Mouse (Mus musculus): Measurements from ENCODE around the gene Zfp933. TPM values are rescaled to one million over a fixed set of nuclear protein-coding genes. Genes with fewer than 3 reads are reported as not detected.
A peak's percentile ranks its signal among the peaks of the same experiment; 100 is the strongest.

Zfp933 gene
- polyA plus RNA-seq (2015; fragmentation: Nextera tagmentation; extraction: Ambion mirVana): 3.1 and 4.4 TPM in 2 replicates

DNA sequence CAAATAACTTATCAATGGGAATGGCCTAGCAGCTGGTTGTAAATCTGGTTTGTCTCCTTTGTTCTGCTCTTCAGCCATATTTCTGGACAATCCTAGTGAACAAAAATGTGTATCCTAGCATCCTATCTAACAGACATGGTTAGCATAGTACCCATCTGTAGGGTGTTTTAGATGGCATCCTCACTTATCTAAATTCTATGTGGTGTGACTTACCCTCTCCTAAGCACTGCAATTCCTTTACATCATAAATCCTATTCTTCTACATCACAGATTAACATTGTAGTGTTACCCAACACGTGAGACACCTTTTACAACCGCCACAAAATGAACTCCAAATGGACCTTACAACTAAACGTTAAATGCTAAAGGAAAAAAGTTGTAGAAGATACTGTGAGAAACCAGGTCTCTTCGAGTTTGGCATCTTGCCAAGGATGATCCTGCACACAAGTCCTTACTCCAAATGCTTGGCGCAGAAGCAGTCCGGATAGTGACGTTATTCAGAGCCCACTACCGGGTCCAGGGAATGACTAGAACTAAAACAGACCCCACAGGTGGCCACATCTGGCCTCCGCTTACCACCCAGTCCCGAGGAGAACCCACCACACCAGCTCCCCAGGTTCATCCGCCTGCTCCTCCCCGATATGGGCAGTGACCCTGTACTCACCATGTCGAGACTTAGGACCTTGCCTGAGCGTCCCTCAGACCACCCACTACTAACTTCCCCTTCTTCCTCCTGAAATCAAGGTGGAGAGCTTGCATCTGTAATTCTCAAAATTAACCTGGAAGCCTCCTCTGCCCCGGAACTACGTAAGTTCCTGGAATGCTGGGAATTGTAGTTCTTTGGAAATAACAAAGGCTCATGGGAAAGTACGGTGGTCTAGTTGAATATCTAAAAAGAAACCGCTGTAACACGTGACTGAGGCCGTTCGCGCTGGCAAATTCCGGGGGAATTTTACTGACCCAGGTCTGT is at the start of gene Zfp933:
TSS of gene Zfp933 (minus strand) at position 753 of the 970 bp plus-strand sequence.
- Histone ChIP-seq H3K4me3 (ENCODE audit: low read depth, low read length) (peak within 1 kb of the TSS; percentile 94), H3K9me3 (ENCODE audit: control insufficient read depth, low read length) (no peaks in the 10 kb centered on the region), H3K27ac (replicated peaks) (no peak within 1 kb of the TSS; the same call in 1 of the 2 replicates), H3K36me3 (ENCODE audit: control insufficient read depth, insufficient read depth, low read length) (0 out of 2 replicates have a peak, but pooled peaks cover 3% of the 10 kb centered on the region), H3K27me3 (ENCODE audit: control insufficient read depth, insufficient read depth, low read length) (no peaks in the 10 kb centered on the region), H3K4me1 (replicated peaks; ENCODE audit: control insufficient read depth, insufficient read depth) (no peaks in the 10 kb centered on the region), H3K9ac (ENCODE audit: low read length) (peak within 1 kb of the TSS; percentile 72), H3K4me2 (replicated peaks; ENCODE audit: low read depth) (peak within 1 kb of the TSS; percentile 57)
- WGBS: 1% methylated on average over 23 of the region's 23 CpGs
- peak; percentile 89 for ATAC-seq (ENCODE audit: low FRiP score, low TSS enrichment)
- TF ChIP-seq CTCF (IDR thresholded peaks at IDR 0.05; ENCODE audit: low read depth) (no peak), EP300 (optimal IDR thresholded peaks at IDR 0.05) (no peak)
- peak; percentile 48 for DNase-seq (ENCODE audit: low spot score)

DNA sequence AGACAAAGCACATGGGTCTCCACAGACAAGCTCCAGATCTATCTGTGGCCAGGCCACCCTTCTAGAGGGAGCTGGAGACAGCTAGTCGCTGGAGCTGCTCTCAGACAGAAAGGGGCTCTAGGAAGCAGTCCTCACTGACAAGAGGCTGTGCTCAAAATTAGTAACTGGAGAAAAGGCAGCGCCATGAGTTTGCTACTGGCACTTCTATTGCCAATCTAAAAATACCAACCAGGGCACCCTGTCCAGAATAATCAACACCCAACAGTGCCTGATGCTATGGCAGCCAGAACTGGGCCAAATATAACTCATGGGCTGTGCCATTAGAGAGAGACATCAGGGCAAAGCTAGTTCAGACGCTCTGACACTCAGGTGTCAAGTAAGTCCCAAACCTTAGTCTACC is 49.2 kb upstream of the Zfp933 start:
- ATAC-seq (ENCODE audit: low FRiP score, low TSS enrichment) (no peak), DNase-seq (ENCODE audit: low spot score) (no peak)
- Histone ChIP-seq H3K9me3 (ENCODE audit: control insufficient read depth, low read length) (no peaks in the 10 kb centered on the region), H3K36me3 (ENCODE audit: control insufficient read depth, insufficient read depth, low read length) (peaks cover 11% of the 10 kb centered on the region), H3K4me3 (ENCODE audit: low read depth, low read length) (no peak overlapping the region), H3K27ac (replicated peaks) (no peak overlapping the region), H3K27me3 (ENCODE audit: control insufficient read depth, insufficient read depth, low read length) (no peaks in the 10 kb centered on the region), H3K9ac (ENCODE audit: low read length) (no peak overlapping the region), H3K4me1 (replicated peaks; ENCODE audit: control insufficient read depth, insufficient read depth) (0 out of 2 replicates have a peak, but pooled peaks cover 3% of the 10 kb centered on the region), H3K4me2 (replicated peaks; ENCODE audit: low read depth) (no peak overlapping the region)
- 85% methylated on average over 3 of the region's 3 CpGs for WGBS
- TF ChIP-seq CTCF (IDR thresholded peaks at IDR 0.05; ENCODE audit: low read depth) (no peak), EP300 (optimal IDR thresholded peaks at IDR 0.05) (no peak)

DNA sequence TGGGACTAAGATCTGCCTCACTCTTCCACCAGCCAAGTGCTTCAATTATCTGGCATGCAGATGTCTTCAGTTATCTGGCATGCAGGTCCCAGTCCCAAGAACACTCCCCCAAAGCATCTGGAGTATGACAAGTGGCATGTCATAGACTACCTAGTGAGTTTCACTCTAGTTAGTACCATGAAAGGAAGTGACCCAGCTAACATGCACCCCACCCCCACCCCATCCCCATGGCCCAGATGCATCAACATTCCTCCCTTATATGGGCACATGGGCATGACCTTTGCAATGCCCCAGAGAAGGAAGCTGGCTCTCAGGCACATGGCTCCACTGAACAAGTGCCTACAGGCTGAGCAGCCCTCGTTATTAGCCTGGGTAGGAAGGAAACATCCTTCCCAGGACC is 48.2 kb upstream of the Zfp933 start:
- no peak overlapping the region for H3K4me2 ChIP-seq (replicated peaks; ENCODE audit: low read depth)
- no peak overlapping the region for H3K9ac ChIP-seq (ENCODE audit: low read length)
- no peak for DNase-seq (ENCODE audit: low spot score)
- H3K4me1 ChIP-seq (replicated peaks; ENCODE audit: control insufficient read depth, insufficient read depth): 0 out of 2 replicates have a peak, but pooled peaks cover 3% of the 10 kb centered on the region
- peaks cover 11% of the 10 kb centered on the region for H3K36me3 ChIP-seq (ENCODE audit: control insufficient read depth, insufficient read depth, low read length)
- H3K9me3 ChIP-seq (ENCODE audit: control insufficient read depth, low read length): no peaks in the 10 kb centered on the region
- TF ChIP-seq CTCF (IDR thresholded peaks at IDR 0.05; ENCODE audit: low read depth) (no peak), EP300 (optimal IDR thresholded peaks at IDR 0.05) (no peak)
- 47% methylated on average over 1 of the region's 1 CpGs for WGBS
- H3K4me3 ChIP-seq (ENCODE audit: low read depth, low read length): no peak overlapping the region
- no peak for ATAC-seq (ENCODE audit: low FRiP score, low TSS enrichment)
- no peaks in the 10 kb centered on the region for H3K27me3 ChIP-seq (ENCODE audit: control insufficient read depth, insufficient read depth, low read length)
- no peak overlapping the region for H3K27ac ChIP-seq (replicated peaks)

DNA sequence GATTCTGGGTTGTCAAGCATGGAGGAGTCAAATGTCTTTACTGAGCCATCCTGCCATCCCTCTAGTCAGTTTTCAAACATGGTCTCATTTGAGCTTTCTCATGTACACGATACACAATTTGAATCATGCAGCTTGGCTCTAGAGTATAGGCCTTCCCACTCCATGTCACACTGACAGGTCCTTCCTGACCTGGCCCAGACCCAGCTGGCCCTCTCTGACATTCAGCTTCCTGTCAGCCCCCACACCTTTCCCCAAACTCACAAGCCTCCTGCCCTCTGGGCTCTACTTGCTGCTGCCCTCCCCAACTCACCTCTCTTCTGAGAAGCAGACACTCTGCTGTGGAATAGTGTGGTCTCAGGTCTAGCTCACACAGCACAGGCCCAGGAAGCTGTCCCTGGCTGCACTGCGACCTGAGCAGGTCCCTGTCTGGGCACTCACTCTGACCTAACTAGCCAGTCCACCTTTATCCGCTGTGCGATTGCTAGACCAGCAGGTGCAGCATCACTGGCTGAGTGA is 47.7 kb upstream of the Zfp933 start:
- H3K4me3 ChIP-seq (ENCODE audit: low read depth, low read length): no peak overlapping the region
- no peak overlapping the region for H3K9ac ChIP-seq (ENCODE audit: low read length)
- H3K27me3 ChIP-seq (ENCODE audit: control insufficient read depth, insufficient read depth, low read length): no peaks in the 10 kb centered on the region
- DNase-seq (ENCODE audit: low spot score) (no peak), ATAC-seq (ENCODE audit: low FRiP score, low TSS enrichment) (no peak)
- H3K9me3 ChIP-seq (ENCODE audit: control insufficient read depth, low read length): no peaks in the 10 kb centered on the region
- H3K4me2 ChIP-seq (replicated peaks; ENCODE audit: low read depth): no peak overlapping the region
- H3K27ac ChIP-seq (replicated peaks): no peak overlapping the region
- peaks cover 13% of the 10 kb centered on the region for H3K36me3 ChIP-seq (ENCODE audit: control insufficient read depth, insufficient read depth, low read length)
- TF ChIP-seq CTCF (IDR thresholded peaks at IDR 0.05; ENCODE audit: low read depth): no peak
- no peak for TF ChIP-seq EP300 (optimal IDR thresholded peaks at IDR 0.05)
- WGBS: 85% methylated on average over 4 of the region's 4 CpGs
- 0 out of 2 replicates have a peak, but pooled peaks cover 3% of the 10 kb centered on the region for H3K4me1 ChIP-seq (replicated peaks; ENCODE audit: control insufficient read depth, insufficient read depth)

DNA sequence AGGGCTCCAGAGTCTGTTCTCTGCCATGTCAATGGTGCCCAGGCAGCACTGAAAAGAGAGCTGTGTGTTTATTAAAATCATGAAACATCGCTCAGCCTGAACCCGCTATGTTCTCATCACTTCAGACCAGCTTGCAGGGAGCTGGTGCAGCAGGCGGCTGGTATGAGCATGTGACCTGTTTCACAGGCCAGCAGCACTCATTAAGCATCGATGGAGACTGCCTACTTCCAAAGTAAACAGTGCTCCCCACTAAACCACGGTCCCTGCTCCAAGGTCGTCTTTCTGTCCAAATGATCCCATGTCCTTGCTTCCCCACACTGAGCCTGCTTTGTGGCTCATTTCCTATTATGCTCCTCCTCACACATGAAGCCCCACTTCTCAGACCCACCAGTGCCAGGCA is 42.2 kb upstream of the Zfp933 start:
- no peaks in the 10 kb centered on the region for H3K4me1 ChIP-seq (replicated peaks; ENCODE audit: control insufficient read depth, insufficient read depth)
- 84% methylated on average over 6 of the region's 6 CpGs for WGBS
- ATAC-seq (ENCODE audit: low FRiP score, low TSS enrichment): no peak

More for the DNA sequence above, 42.2 kb upstream of the Zfp933 start:
- H3K9ac ChIP-seq (ENCODE audit: low read length): no peak overlapping the region
- H3K4me3 ChIP-seq (ENCODE audit: low read depth, low read length): no peak overlapping the region
- H3K27me3 ChIP-seq (ENCODE audit: control insufficient read depth, insufficient read depth, low read length): no peaks in the 10 kb centered on the region
- H3K36me3 ChIP-seq (ENCODE audit: control insufficient read depth, insufficient read depth, low read length): peaks cover 16% of the 10 kb centered on the region
- H3K9me3 ChIP-seq (ENCODE audit: control insufficient read depth, low read length): no peaks in the 10 kb centered on the region
- no peak overlapping the region for H3K4me2 ChIP-seq (replicated peaks; ENCODE audit: low read depth)
- no peak overlapping the region for H3K27ac ChIP-seq (replicated peaks)
- TF ChIP-seq EP300 (optimal IDR thresholded peaks at IDR 0.05): no peak
- no peak for TF ChIP-seq CTCF (IDR thresholded peaks at IDR 0.05; ENCODE audit: low read depth)
- no peak for DNase-seq (ENCODE audit: low spot score)

Data from stomach, postnatal 0 days (tissue).